Mouse (Mus musculus) G1E-ER4 (cell line): ENCODE measurements around the gene Sytl3. TPM values are rescaled to one million over a fixed set of nuclear protein-coding genes. Genes with fewer than 3 reads are reported as not detected.

Experiments used
- GATA1 ChIP-seq: IDR thresholded peaks from one replicate; pipeline ENCODE4 v1.8.0; 2012; ENCODE audit warnings: low read length, inconsistent platforms
- polyA plus RNA-seq: library from polyadenylated mRNA; stranded (reverse); fragments of >175 nt; gene quantifications from 2 replicates; pipeline ENCODE4 v1.2.3, GENCODE M21; 2012

Sytl3 gene
- polyA plus RNA-seq, 1 experiment, result not detected

DNA sequence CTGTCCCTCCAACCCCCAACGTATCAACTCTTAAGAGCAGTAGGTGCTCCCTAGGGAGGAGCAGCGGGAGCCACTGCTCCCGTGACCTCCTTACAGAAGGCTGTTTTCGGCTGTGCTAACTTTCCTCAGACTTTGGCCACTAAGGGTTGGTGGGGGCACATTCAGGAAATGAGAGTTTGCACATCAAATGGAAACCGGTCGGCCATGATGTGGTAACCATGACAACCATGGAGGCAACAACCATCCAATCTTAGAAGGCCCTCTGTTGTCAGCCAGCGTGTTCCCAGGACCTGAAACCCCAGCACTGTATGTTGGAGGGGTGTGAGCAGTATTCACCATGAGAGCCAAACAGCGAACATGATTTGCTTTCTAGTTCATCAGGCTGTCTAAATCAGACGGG, 116.3 kb downstream of the Sytl3 start:
- TF ChIP-seq GATA1, result no peak

DNA sequence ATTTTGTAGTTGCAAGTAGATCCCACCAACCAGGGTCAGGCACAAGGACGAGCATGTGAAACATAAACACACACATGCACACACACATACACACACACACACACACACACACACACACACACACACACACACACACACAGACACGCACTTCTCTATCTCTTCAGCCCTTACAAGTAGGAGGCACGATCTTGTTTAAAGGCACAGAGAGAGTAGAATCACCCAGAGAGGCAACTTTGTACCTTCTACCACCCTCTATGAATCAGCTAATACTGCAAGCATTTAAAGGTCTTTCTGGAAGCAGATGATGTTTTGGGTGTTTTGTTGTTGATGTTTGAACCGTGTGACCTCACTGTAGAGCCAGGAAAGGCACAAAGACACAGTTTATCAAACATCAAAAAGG, 116.8 kb downstream of the Sytl3 start:
- TF ChIP-seq GATA1, result no peak

DNA sequence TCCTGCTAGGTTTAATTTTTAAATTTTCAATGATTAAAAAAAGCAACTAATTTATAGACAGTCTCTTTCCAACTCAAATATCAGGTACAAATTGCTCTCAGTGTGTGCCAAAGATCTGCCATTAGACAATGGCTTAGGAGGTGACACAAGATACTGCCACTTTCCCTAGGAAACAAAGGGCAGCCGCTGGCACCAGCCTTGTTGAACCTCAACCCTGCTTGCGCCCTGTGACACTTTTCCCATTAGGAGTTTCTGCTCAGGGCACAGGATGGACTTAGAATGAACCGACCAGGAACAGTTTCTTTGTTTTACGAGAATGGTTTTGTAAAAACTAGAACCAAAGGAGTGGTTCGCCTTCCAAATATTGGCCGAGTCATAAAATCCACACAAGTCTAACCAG, 117.2 kb downstream of the Sytl3 start:
- TF ChIP-seq GATA1, result no peak

DNA sequence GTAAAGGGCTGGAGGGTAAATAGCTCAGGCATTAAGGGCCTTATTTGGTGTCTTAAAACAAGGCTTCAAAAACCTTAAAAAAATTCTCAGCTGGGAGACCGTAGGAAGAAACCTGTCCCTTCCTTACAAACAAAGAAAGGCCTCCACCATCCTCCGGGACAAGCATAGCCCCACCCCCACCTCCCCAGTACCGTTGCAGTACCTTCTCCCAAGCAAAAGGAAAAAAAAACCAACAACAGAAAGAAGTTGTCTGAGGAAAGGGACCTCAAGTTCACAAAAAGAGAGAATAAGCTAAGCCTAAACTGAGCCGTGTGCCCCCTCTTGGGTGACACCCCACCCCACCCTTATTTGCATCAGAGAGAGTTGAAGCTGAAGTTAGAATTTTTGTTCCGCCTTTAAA, 117.7 kb downstream of the Sytl3 start:
- no peak for TF ChIP-seq GATA1

DNA sequence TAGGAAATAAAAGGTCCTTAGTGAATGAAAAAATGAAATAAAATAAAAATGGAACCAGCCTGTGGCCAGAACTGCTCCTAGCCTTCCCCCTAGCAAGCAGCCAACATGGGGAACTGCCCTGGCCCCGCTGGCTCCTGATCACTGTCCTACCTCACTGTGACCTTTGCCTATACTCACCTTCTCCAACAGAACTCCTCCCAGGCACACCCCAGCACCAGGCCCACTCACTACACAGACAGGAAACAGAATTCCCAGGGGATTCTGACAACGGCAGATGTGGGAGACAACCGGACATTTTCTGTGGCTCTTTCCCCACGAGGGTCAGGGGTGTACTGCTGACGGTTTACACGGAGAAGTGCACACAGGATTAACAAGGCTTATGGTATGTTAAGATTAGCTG, 118.2 kb downstream of the Sytl3 start:
- TF ChIP-seq GATA1, result no peak

DNA sequence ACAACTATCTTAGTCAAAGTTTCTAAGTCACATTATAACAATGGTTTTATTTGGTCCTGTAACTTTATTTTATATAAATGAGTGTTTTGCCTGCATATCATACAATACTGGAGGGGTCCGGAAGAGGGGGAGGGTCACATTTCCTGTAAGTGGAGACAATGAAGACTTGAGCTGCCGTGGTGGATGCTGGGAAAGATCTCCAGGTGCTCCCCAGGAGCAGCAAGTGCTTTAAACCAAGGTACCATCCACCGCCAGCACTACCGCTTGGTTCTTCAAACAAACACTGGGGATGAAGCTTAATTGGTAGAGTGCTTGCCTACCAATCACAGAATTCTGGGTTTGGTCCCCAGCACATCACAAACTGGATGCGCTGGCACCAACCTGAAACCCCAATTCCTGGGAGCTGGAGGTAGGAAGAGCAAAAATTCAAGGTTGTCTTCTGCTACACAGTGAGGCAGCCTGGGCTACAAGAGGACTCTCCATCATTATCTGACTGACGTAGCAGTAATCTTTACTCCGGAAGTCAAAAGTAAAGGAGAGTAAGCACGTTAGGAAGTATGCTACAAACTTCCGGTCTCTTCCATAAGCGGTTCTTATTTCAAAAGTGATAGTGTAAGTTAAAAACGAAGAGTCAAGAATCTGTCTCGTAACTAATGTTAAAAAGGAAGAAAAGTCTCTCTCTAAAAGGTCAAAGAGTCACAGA, 118.9 kb downstream of the Sytl3 start:
- no peak for TF ChIP-seq GATA1

DNA sequence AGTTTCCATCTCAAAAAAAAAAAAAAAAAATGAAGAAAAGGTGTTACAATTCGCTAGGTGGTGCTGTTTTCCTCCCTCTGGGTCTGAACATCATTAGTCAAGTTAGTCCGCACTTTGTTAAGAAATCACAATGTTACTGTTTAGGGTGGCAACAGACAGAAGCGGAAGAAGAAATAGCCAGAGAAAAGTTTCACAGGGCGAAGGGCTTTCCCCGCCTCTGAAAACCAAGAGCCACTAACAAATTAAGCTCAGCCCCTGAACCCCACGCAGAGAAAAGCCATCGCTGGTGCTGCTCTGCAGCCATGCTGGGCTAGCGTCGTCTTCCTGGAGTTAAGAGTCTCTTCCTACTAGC, 119.4 kb downstream of the Sytl3 start:
- TF ChIP-seq GATA1, result no peak

DNA sequence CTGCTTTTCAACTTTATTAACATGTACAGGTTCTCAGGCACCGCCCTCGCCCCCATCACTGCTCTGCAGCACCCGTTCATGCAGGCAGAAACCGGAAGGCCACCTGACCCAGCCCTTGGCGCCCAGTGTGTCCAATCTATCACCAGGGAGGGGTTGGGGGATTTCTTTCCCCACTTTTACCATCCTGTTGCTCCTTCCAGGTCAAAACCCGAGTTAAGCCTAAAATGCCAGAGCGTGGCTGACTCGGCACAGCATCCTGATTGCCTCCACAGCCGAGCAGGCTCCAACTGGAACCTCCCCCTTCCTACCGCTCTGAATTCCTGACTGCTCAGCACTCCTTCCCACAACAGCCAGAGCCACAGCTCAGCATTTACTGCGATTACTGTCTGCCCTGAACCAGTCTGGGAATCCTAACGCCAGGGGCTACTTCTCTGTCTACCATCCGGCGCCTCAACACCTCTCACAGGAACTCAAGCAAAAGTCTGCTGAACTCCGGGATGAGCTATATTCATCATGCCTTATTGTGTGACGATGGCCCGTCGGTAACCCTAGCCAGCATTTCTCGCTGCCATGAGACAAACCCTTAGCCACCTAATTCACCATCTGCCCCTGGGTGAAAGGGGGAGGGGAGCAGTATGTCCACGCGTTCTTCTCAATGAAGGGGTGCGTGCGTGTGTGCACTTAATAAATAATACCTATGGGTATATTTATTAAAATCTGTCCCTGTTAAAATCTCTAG, 120.0 kb downstream of the Sytl3 start:
- TF ChIP-seq GATA1, result no peak

DNA sequence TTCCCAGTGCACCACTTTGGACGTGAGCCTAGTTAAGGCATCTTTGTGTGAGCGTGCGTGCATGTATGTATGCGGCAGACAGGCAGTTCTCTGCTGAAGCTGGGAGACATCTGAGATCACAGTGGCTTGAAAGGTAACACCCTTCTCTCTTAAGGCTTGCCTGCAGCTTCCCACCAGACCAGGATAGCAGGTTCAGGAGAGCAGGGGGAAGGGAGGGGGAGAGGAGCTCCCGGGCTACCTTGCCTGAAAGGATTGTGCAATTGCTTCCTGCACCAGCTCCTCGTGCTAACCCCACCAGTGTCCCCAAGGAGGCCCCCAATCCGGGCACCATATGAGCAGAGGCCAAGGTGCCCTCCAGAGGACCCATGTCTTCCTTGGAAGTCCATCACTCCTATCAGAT, 120.7 kb downstream of the Sytl3 start:
- no peak for TF ChIP-seq GATA1

DNA sequence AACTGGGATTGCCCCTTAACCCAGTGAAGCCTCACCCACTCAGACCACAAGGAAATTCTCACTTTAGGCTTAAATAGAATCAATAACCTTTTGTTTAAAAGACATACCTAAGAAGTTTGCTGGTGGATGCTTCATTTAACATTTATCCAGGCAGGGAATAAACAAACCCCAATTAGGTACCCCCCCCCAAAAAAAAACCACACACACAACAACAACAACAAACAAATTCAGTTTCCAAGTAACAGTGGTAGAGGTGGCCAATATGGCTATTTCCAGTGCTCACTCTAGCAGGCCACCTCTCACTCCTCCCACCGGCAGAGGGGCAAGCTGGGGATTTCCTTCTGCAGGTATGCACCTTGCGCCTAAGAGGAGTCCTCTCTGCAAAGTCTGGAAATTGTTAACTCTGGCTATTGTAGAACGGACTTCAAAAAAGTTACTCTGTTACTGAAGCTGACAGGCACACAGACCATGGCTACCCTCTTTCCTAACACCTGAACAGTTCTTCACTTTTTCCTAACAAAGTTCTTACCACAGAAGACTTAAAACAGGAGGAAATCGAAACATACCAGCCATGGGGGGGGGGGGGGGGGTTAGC, 121.7 kb downstream of the Sytl3 start:
- TF ChIP-seq GATA1, result no peak

DNA sequence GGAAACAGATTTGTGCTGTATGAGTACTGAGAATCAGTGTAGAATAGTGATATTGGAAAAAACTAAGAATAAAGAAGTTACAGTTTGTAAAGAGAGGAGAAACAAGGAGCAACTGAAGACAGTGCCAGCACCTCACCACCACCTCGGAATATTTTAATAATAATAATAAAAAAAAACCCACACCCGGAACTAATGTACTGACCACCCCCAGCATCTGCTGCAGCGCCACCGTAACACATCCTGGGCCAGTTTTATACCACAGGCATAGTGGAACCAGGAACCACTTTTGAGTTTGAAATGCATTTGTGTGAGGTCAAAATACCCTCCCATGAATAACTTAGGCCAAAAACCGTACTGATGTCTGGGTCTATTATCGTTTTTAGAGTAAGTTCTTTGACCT, 122.4 kb downstream of the Sytl3 start:
- TF ChIP-seq GATA1, result no peak

DNA sequence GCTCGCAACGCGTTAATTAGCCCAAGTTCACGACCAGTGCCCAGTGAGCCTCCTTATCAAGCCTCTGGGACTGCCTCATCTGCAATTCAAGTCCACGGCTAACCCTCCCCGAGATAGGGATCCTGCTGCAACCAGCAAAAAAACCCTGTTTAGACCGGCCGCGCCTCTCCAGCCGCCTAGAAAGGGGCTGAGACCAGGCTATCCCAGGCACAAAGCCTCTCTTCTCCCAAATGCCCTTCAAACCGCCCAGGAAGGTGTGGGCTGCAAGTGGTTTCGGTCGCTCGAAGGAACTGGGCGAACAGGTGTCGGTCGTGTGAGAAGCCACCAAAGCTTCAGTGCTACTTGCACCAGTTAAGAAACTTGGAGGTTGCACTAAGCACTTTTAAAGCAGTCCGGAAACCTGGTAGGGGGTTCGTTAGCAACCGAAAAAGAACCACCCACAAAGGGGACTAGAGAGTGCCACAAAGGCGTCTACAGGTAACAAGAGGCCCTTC, 123.2 kb downstream of the Sytl3 start:
- TF ChIP-seq GATA1, result no peak

DNA sequence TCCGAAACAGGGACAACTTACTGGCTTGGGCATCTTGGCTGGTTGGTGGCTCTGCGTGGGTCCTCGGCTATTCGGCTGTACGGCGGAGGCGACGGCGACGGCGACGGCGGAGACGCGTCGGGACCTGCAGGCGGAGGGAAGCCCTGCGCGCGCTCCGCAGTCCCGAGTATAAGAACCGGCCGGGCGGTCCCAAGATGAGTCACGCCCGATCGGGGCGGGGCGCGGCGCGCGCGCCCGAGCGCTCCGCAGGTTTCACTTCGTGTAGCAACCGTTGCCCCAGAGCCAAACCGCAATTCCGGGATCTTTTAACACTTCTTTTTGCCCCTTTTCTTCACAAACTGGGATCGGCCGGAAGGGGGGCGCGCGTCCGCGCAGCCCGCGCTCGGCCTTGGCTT, 123.7 kb downstream of the Sytl3 start, which contains the start of gene Ezr:
TSS of gene Ezr (minus strand) at position 174 of the 395 bp plus-strand sequence.
- no peak for TF ChIP-seq GATA1

DNA sequence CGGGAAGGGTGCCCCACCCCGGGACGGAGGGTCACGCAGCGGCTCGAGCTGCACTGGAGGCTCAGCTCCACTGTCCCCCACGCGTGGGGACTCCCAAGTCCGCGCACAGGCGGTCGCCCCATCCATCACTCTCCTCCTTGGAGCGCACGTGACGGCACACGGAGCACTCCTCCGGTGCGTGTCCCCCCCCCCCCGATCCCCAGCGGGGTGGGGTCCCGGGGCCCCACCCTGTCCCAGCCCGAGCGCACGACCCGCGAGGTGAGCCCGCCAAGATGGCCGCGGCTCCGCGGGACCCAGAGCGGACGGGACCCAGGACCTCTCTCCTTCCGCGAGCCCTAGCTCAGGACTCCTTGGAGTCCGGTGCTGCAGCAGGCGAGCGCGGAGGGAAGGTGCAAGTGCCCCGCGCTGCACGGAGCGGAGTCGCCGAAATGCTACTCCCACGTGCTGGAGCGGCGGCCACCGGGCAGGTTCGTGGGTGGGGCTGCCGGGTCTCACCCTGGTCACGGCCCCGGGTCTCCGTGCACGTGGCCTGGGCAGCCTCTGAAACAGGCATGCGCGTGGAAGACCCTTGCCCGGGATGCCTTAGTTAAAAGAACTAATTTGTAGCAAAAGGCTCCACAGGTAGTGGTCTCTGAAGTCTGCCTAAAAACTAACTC, 124.2 kb downstream of the Sytl3 start:
- TF ChIP-seq GATA1, result no peak

DNA sequence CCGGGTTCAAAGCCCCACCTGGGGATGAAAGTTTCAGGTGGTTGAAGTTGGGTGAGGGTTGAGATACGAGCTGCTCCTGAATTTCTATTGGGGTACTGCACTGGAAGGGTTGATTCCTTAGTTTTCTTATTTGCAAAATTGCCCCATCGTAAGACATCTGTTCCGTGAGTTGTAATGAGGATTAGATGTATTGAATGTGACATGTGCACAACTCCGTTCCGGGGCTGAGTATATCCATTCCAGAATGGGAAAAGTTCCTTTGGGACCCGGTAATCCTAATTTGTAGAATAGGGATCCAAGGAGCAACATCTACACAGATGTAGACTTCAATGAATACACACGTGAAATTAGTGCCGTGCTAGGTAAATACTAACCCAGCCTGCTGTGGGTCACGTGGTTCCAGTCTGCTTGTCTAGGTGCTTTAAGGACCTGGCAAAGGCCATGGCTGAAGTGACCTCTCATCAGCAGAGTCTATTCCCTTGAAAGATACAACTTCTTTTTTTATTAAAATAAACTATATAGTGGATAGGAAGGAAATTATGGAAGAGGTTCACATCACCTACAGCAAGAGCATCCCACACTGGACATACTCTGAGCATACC, 125.0 kb downstream of the Sytl3 start:
- TF ChIP-seq GATA1, result no peak

DNA sequence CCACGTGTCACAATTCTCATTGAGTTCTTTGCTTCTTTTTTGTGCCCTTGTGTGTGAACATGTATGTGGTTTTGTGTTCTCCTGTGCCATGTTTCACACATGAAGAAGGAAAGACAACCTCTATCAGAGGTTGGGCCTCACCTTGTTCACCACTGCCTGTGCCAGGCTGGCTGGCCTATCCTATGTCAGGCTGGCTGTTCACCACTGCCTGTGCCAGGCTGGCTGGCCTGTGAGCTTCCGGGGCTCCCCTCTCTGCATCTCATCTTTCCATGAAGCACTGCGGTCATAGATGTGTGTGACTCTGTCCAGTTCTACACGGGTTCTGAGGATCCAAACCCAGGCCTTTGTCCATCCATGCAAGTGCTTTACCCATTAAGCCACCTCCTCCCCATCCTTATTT, 128.3 kb downstream of the Sytl3 start:
- no peak for TF ChIP-seq GATA1

Other genes starting within 250 kb of the Sytl3 start
- 11.8 and 15.0 TPM in 2 replicates for gene Dynlt1b, start 229.0 kb upstream of the Sytl3 start, polyA plus RNA-seq
- gene Dynlt1c, start 57.4 kb upstream of the Sytl3 start, polyA plus RNA-seq, result 0.78 and 0.92 TPM in 2 replicates
- gene Dynlt1f, start 3.2 kb upstream of the Sytl3 start, polyA plus RNA-seq, result 1.8 and 3.6 TPM in 2 replicates
- gene Ezr, start 123.7 kb downstream of the Sytl3 start, polyA plus RNA-seq, result 304 and 336 TPM in 2 replicates